Mouse (Mus musculus) E14TG2a.4 (cell line): ENCODE results near the gene Smim11.

ENCODE experiments used
- CTCF ChIP-seq: conservative IDR thresholded peaks from 2 replicates; pipeline ENCODE4 v1.5.1; 2014; ENCODE audit warnings: low read length
- NANOG ChIP-seq: IDR thresholded peaks from 2 replicates; pipeline ENCODE4 v1.6.1; 2014; ENCODE audit warnings: borderline replicate concordance, low read length, mixed read lengths
- POU5F1 ChIP-seq: IDR thresholded peaks from 2 replicates; pipeline ENCODE4 v1.6.1; 2014; ENCODE audit warnings: low read length, borderline replicate concordance

- no peak for TF ChIP-seq CTCF
- TF ChIP-seq POU5F1, result no peak
- TF ChIP-seq NANOG, result no peak
Measured at GRCm38 (mm10) chr16:92353295-92353694, 52.2 kb downstream of the Smim11 start.
